Mouse (Mus musculus): ENCODE results near the gene Gorasp1. TPM values are rescaled to one million over a fixed set of nuclear protein-coding genes. Genes with fewer than 3 reads are reported as not detected.

Gene Gorasp1
- total RNA-seq, 2 experiments from 2014 or later = 30.7 to 38.0 TPM

GRCm38 (mm10) chr9:119909931-119910330, 27.4 kb downstream of the Gorasp1 start:
- no peak for DNase-seq (ENCODE audit: extremely low spot score in 1 of 2, low spot score in 2 of 2)

GRCm38 (mm10) chr9:119908708-119909107, 28.7 kb downstream of the Gorasp1 start:
- H3K27ac ChIP-seq = no peak overlapping the region
- no peak overlapping the region for H3K4me3 ChIP-seq
- DNase-seq (ENCODE audit: extremely low spot score in 1 of 2, low spot score in 2 of 2) = no peak
- intact Hi-C loops (cut with DNase I) = no loop called here
- TF ChIP-seq CTCF (IDR thresholded peaks at IDR 0.05) = no peak

More at GRCm38 (mm10) chr9:119909931-119910330, 27.4 kb downstream of the Gorasp1 start:
- intact Hi-C loops (cut with DNase I) = no loop called here
- Histone ChIP-seq H3K4me3 (no peak overlapping the region), H3K27ac (no peak overlapping the region)
- TF ChIP-seq CTCF (IDR thresholded peaks at IDR 0.05) = no peak

GRCm38 (mm10) chr9:119902410-119903151, 34.8 kb downstream of the Gorasp1 start:
- H3K4me3 ChIP-seq = no peak overlapping the region
- DNase-seq (ENCODE audit: extremely low spot score in 1 of 2, low spot score in 2 of 2) = no peak
- intact Hi-C loops (cut with DNase I) = no loop called here
- no peak for TF ChIP-seq CTCF (IDR thresholded peaks at IDR 0.05)
- peak overlapping the region; percentile 57; the same call in 1 of the 2 replicates for H3K27ac ChIP-seq

GRCm38 (mm10) chr9:119899446-119899845, 37.9 kb downstream of the Gorasp1 start:
- Histone ChIP-seq H3K4me3 (no peak overlapping the region), H3K27ac (no peak overlapping the region)
- intact Hi-C loops (cut with DNase I) = loop anchor here (10.0 kb wide), 2 partner anchors 435 to 575 kb away; partner anchors contain the start of gene Oxsr1
- DNase-seq (ENCODE audit: extremely low spot score in 1 of 2, low spot score in 2 of 2) = no peak
- no peak for TF ChIP-seq CTCF (IDR thresholded peaks at IDR 0.05)

GRCm38 (mm10) chr9:119895040-119895721, 42.2 kb downstream of the Gorasp1 start:
- Histone ChIP-seq H3K4me3 (peak overlapping the region; percentile 66), H3K27ac (peak overlapping the region; percentile 92)
- TF ChIP-seq CTCF (IDR thresholded peaks at IDR 0.05) = no peak
- DNase-seq (ENCODE audit: extremely low spot score in 1 of 2, low spot score in 2 of 2) = peak; percentile 43 to 51
- intact Hi-C loops (cut with DNase I) = loop anchor here (10.0 kb wide), 2 partner anchors 430 to 570 kb away; partner anchors contain the start of gene Oxsr1

GRCm38 (mm10) chr9:119894339-119895009, 42.9 kb downstream of the Gorasp1 start, which contains the start of gene Wdr48:
TSS of gene Wdr48 (plus strand) at chr9:119894878.
- peak; percentile 94 to 95 for DNase-seq (ENCODE audit: extremely low spot score in 1 of 2, low spot score in 2 of 2)
- intact Hi-C loops (cut with DNase I) = loop anchor here (10.0 kb wide), 2 partner anchors 430 to 570 kb away; partner anchors contain the start of gene Oxsr1
- no peak for TF ChIP-seq CTCF (IDR thresholded peaks at IDR 0.05)
- peak within 1 kb of the TSS; percentile 66 for H3K4me3 ChIP-seq
- H3K27ac ChIP-seq = peak within 1 kb of the TSS; percentile 92

- no peak for DNase-seq (ENCODE audit: extremely low spot score in 1 of 2, low spot score in 2 of 2)
- Histone ChIP-seq H3K4me3 (no peak overlapping the region), H3K27ac (peak overlapping the region; percentile 92; the same call in 1 of the 2 replicates)
- intact Hi-C loops (cut with DNase I) = loop anchor here (10.0 kb wide), 2 partner anchors 429 to 569 kb away; partner anchors contain the start of gene Oxsr1
- TF ChIP-seq CTCF (IDR thresholded peaks at IDR 0.05) = no peak
Measured at GRCm38 (mm10) chr9:119893881-119894280, 43.5 kb downstream of the Gorasp1 start.

- Histone ChIP-seq H3K4me3 (no peak overlapping the region), H3K27ac (no peak overlapping the region)
- intact Hi-C loops (cut with DNase I) = loop anchor here (10.0 kb wide), 2 partner anchors 426 to 566 kb away; partner anchors contain the start of gene Oxsr1
- TF ChIP-seq CTCF (IDR thresholded peaks at IDR 0.05) = peak; percentile 88
- peak in 1 of 2 experiments; percentile 34 for DNase-seq (ENCODE audit: extremely low spot score in 1 of 2, low spot score in 2 of 2)
Measured at GRCm38 (mm10) chr9:119890692-119891091, 46.7 kb downstream of the Gorasp1 start.

- no peak overlapping the region for H3K27ac ChIP-seq
- H3K4me3 ChIP-seq = no peak overlapping the region
- no peak for DNase-seq (ENCODE audit: extremely low spot score in 1 of 2, low spot score in 2 of 2)
- no peak for TF ChIP-seq CTCF (IDR thresholded peaks at IDR 0.05)
- intact Hi-C loops (cut with DNase I) = loop anchor here (10.0 kb wide), 1 partner anchor 245 kb away; no protein-coding TSS in a partner anchor
Measured at GRCm38 (mm10) chr9:119889446-119889845, 47.9 kb downstream of the Gorasp1 start.

GRCm38 (mm10) chr9:119888843-119889246, 48.5 kb downstream of the Gorasp1 start:
- TF ChIP-seq CTCF (IDR thresholded peaks at IDR 0.05) = no peak
- DNase-seq (ENCODE audit: extremely low spot score in 1 of 2, low spot score in 2 of 2) = no peak
- intact Hi-C loops (cut with DNase I) = loop anchor here (10.0 kb wide), 1 partner anchor 244 kb away; no protein-coding TSS in a partner anchor
- no peak overlapping the region for H3K27ac ChIP-seq
- no peak overlapping the region for H3K4me3 ChIP-seq

GRCm38 (mm10) chr9:119887144-119887901, 50.0 kb downstream of the Gorasp1 start:
- intact Hi-C loops (cut with DNase I) = loop anchor here (10.0 kb wide), 1 partner anchor 243 kb away; no protein-coding TSS in a partner anchor
- TF ChIP-seq CTCF (IDR thresholded peaks at IDR 0.05) = no peak
- no peak for DNase-seq (ENCODE audit: extremely low spot score in 1 of 2, low spot score in 2 of 2)
- H3K27ac ChIP-seq = no peak overlapping the region
- no peak overlapping the region for H3K4me3 ChIP-seq

Other genes starting within 250 kb of the Gorasp1 start
- gene Scn10a, start 218.2 kb downstream of the Gorasp1 start, total RNA-seq (2021) = under 1 TPM; 0.14 to 0.20 TPM
- gene Scn11a, start 112.1 kb downstream of the Gorasp1 start, total RNA-seq (2021) = under 1 TPM; 0.16 to 0.25 TPM
- gene Wdr48, start 42.7 kb downstream of the Gorasp1 start, total RNA-seq (2021) = 10 to 100 TPM; 79.3 to 85.8 TPM
- under 1 TPM; 0.45 to 0.77 TPM for gene Ttc21a, start within 50 bp of the Gorasp1 start, total RNA-seq (2021)
- gene Csrnp1, start 47.1 kb upstream of the Gorasp1 start, total RNA-seq (2021) = 10 to 100 TPM; 28.7 to 31.3 TPM
- gene Xirp1, start 86.0 kb upstream of the Gorasp1 start, total RNA-seq (2021) = under 1 TPM; 0.14 to 0.20 TPM
- 10 to 100 TPM; 28.6 to 30.9 TPM for gene Cx3cr1, start 132.3 kb upstream of the Gorasp1 start, total RNA-seq (2021)
- gene Ccr8, start 154.5 kb upstream of the Gorasp1 start, total RNA-seq (2021) = not detected
- gene Slc25a38, start 172.8 kb upstream of the Gorasp1 start, total RNA-seq (2021) = 10 to 100 TPM; 24.3 to 24.9 TPM
- 100 to 1,000 TPM; 398 to 400 TPM for gene Rpsa, start 190.1 kb upstream of the Gorasp1 start, total RNA-seq (2021)
- 100 to 1,000 TPM; 177 to 214 TPM for gene Mobp, start 212.1 kb upstream of the Gorasp1 start, total RNA-seq (2021)